Mouse (Mus musculus): ENCODE measurements at regions not wholly inside any gene's neighbourhood (a gene's known extent, or its start where the extent isn't known, plus 50 kb on each side); places are given as distances from the start of the nearest gene placed in this dataset.

DNA sequence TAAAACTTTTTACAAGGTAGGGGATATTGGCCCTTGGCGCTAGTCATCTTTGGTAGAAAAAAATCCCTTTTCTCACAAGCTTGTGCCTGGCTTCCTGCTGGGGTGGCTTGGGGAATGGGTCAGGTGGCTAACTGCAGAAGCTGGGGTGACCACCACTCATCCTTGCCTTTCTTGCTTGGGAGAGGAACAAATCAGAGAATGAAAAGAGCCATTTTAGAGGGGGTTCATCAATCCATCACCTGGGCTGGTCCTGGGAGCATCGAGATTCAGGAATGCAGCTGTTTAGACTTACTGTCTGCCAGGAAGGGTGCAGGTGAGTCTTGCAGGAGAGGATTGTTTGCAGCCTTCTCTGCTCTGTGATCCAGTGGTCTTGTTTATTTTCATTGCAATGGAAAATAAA lies 52.2 kb upstream of the Comtd1 start:
- in situ Hi-C loops (cut with MboI; ENCODE audit: low pct_ligation_motif_present, low pct_unique_long_range_greater_than_20kb, low sequenced_read_pairs), result no loop called here
- dilution Hi-C loops (cut with MboI; ENCODE audit: extremely low pct_ligation_motif_present, extremely low pct_unique_long_range_greater_than_20kb, low sequenced_read_pairs), result no loop called here

DNA sequence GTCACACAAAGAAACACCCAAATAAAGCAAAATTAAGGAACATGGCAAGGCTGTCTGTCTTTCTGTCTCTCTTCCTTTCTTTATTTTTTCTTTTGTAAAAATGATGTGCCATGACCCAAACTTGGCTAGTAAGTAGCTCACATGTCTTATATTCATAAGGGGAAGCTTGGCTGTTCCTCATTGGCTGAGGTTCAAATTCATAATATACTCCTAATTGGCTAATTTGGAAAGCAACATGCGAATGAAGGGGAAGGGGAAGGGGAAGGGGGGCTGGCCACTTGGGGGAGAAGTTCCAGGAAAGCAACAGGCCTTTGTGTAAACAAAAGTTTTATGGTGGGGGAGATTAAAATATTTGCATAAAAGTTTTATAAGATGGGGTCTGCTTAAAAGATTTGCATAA lies 51.7 kb upstream of the Comtd1 start:
- H3K9me3 ChIP-seq (replicated peaks; ENCODE audit: low read length), result no peaks in the 10 kb centered on the region
- dilution Hi-C loops (cut with MboI; ENCODE audit: extremely low pct_ligation_motif_present, extremely low pct_unique_long_range_greater_than_20kb, low sequenced_read_pairs) (no loop called here), in situ Hi-C loops (cut with MboI; ENCODE audit: low pct_ligation_motif_present, low pct_unique_long_range_greater_than_20kb, low sequenced_read_pairs) (no loop called here)
- no peaks in the 10 kb centered on the region for H3K27me3 ChIP-seq (replicated peaks)
- no peak for DNase-seq (ENCODE audit: extremely low read depth)
- no peaks in the 10 kb centered on the region for H3K79me2 ChIP-seq (replicated peaks; ENCODE audit: control insufficient read depth, extremely low read depth, insufficient read depth, poor library complexity, severe bottlenecking)
- H3K4me2 ChIP-seq (ENCODE audit: insufficient read depth, low read depth, poor library complexity, severe bottlenecking), result no peak overlapping the region
- peaks cover 0 to 6% of the 10 kb centered on the region in 2 experiments; a peak in 2 of 4 replicates for H3K4me1 ChIP-seq (ENCODE audit: control insufficient read depth in 1 of 2, insufficient read depth in 2 of 2)
- H3K9ac ChIP-seq (ENCODE audit: insufficient read depth, low read depth), result no peak overlapping the region
- TF ChIP-seq ETS1 (conservative IDR thresholded peaks at IDR 0.05; ENCODE audit: low read depth, low read length) (no peak), MXI1 (IDR thresholded peaks at IDR 0.05; ENCODE audit: low read depth, low read length) (no peak), ZC3H11A (IDR thresholded peaks at IDR 0.05; ENCODE audit: low read depth, low read length) (no peak), HCFC1 (IDR thresholded peaks at IDR 0.05; ENCODE audit: low read depth, low read length) (no peak), CTCF (conservative IDR thresholded peaks at IDR 0.05 in 1 of 2, IDR thresholded peaks at IDR 0.05 in 1 of 2; ENCODE audit: low read depth in 2 of 2, low read length in 2 of 2) (no peak), MAFK (IDR thresholded peaks at IDR 0.05; ENCODE audit: insufficient replicate concordance, low read length) (no peak), UBTF (IDR thresholded peaks at IDR 0.05; ENCODE audit: low read depth, low read length) (no peak), USF1 (IDR thresholded peaks at IDR 0.05; ENCODE audit: low read depth, low read length) (no peak), NRF1 (IDR thresholded peaks at IDR 0.05; ENCODE audit: low read depth, low read length) (no peak), CHD1 (IDR thresholded peaks at IDR 0.05; ENCODE audit: low read depth, low read length) (no peak), ZKSCAN1 (IDR thresholded peaks at IDR 0.05; ENCODE audit: borderline replicate concordance, low read depth, low read length) (no peak), ZMIZ1 (IDR thresholded peaks at IDR 0.05; ENCODE audit: low read depth, low read length) (no peak)
- H3K36me3 ChIP-seq (replicated peaks in 1 of 2; ENCODE audit: control insufficient read depth in 1 of 2, insufficient read depth in 1 of 2, low read length in 1 of 2), result no peaks in the 10 kb centered on the region
- H3K27ac ChIP-seq (ENCODE audit: insufficient read depth, low read depth), result no peak overlapping the region
- no peak overlapping the region for H3K4me3 ChIP-seq (replicated peaks in 1 of 3; ENCODE audit: low read depth in 2 of 3, low read length in 2 of 3, poor library complexity in 1 of 3)

More for the DNA sequence above, 52.2 kb upstream of the Comtd1 start:
- H3K4me1 ChIP-seq (ENCODE audit: control insufficient read depth in 1 of 2, insufficient read depth in 2 of 2), result peaks cover 0 to 6% of the 10 kb centered on the region in 2 experiments; a peak in 2 of 4 replicates
- H3K27ac ChIP-seq (ENCODE audit: insufficient read depth, low read depth), result no peak overlapping the region
- no peak for DNase-seq (ENCODE audit: extremely low read depth)
- H3K79me2 ChIP-seq (replicated peaks; ENCODE audit: control insufficient read depth, extremely low read depth, insufficient read depth, poor library complexity, severe bottlenecking), result no peaks in the 10 kb centered on the region
- no peak overlapping the region for H3K4me3 ChIP-seq (replicated peaks in 1 of 3; ENCODE audit: low read depth in 2 of 3, low read length in 2 of 3, poor library complexity in 1 of 3)
- no peak for TF ChIP-seq RCOR1 (conservative IDR thresholded peaks at IDR 0.05; ENCODE audit: low read depth, low read length)
- TF ChIP-seq ETS1 (conservative IDR thresholded peaks at IDR 0.05; ENCODE audit: low read depth, low read length), result no peak
- no peak for TF ChIP-seq BHLHE40 (IDR thresholded peaks at IDR 0.05; ENCODE audit: low read depth, low read length)
- TF ChIP-seq ZKSCAN1 (IDR thresholded peaks at IDR 0.05; ENCODE audit: borderline replicate concordance, low read depth, low read length), result no peak
- no peak for TF ChIP-seq CTCF (conservative IDR thresholded peaks at IDR 0.05 in 1 of 2, IDR thresholded peaks at IDR 0.05 in 1 of 2; ENCODE audit: low read depth in 2 of 2, low read length in 2 of 2)
- no peak for TF ChIP-seq MYC (IDR thresholded peaks at IDR 0.05; ENCODE audit: low read depth, low read length)
- no peak for TF ChIP-seq IRF4 (IDR thresholded peaks at IDR 0.05; ENCODE audit: low read depth, low read length)
- TF ChIP-seq GABPA (IDR thresholded peaks at IDR 0.05; ENCODE audit: insufficient replicate concordance, low read depth, low read length), result no peak
- TF ChIP-seq ZC3H11A (IDR thresholded peaks at IDR 0.05; ENCODE audit: low read depth, low read length), result no peak
- TF ChIP-seq NRF1 (IDR thresholded peaks at IDR 0.05; ENCODE audit: low read depth, low read length), result no peak
- TF ChIP-seq MAZ (IDR thresholded peaks at IDR 0.05; ENCODE audit: low read depth, low read length), result no peak
- TF ChIP-seq SMC3 (IDR thresholded peaks at IDR 0.05; ENCODE audit: low read depth, low read length), result no peak
- no peak for TF ChIP-seq EP300 (IDR thresholded peaks at IDR 0.05; ENCODE audit: low read length)
- no peak for TF ChIP-seq USF1 (IDR thresholded peaks at IDR 0.05; ENCODE audit: low read depth, low read length)
- no peaks in the 10 kb centered on the region for H3K27me3 ChIP-seq (replicated peaks)
- H3K9ac ChIP-seq (ENCODE audit: insufficient read depth, low read depth), result no peak overlapping the region
- H3K36me3 ChIP-seq (replicated peaks in 1 of 2; ENCODE audit: control insufficient read depth in 1 of 2, insufficient read depth in 1 of 2, low read length in 1 of 2), result no peaks in the 10 kb centered on the region
- H3K4me2 ChIP-seq (ENCODE audit: insufficient read depth, low read depth, poor library complexity, severe bottlenecking), result no peak overlapping the region
- H3K9me3 ChIP-seq (replicated peaks; ENCODE audit: low read length), result no peaks in the 10 kb centered on the region

Data from CH12.LX (cell line).